Mouse (Mus musculus): ENCODE measurements around the gene Rps29.

DNA sequence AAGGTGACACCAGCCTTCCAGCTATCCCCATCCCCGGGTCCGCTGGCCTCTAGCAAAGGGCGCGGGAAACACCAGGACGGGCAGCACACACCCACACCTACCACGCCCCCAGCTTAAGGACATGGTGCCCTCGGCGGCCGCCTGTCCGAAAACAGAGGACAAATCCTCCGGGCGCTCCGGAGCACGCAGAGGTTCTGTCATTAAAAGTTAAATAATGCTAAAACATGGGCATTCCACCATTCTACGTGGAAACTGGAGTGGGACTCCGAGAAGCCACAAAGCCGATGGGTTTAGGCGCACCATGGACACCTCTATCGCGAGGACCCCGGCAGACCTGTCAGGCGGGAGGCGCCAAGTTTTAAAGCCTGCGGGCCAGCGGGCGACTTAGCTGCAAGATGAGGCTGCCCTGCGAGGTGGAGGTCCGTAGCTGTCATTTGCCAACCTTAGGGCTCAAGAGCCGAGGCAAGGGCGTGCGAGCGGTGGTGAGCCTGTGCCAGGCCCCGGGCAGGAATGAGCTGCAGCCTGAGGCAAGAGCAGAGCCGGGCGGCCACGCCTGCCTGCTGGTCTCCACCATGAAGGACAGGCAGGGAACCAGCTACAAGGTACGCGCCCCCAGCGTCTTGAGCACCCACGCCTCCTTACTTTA is 9.6 kb upstream of the Rps29 start, which contains the start of gene Lrr1:
- 0 out of 2 replicates have a peak, but pooled peaks have one; percentile 0 for TF ChIP-seq CTCF (IDR thresholded peaks at IDR 0.05; ENCODE audit: control insufficient read depth, insufficient read depth, low read length)
- peak; percentile 83; the same call in 1 of the 2 replicates for TF ChIP-seq POLR2A (IDR thresholded peaks at IDR 0.05; ENCODE audit: borderline replicate concordance, control insufficient read depth, low read depth, low read length)
